Mouse (Mus musculus): ENCODE measurements around the gene Lcmt2. TPM values are rescaled to one million over a fixed set of nuclear protein-coding genes. Genes with fewer than 3 reads are reported as not detected.

The Lcmt2 gene
- polyA plus RNA-seq (2016; fragmentation: Nextera tagmentation; extraction: Ambion mirVana), result 22.0 and 24.1 TPM in 2 replicates

DNA sequence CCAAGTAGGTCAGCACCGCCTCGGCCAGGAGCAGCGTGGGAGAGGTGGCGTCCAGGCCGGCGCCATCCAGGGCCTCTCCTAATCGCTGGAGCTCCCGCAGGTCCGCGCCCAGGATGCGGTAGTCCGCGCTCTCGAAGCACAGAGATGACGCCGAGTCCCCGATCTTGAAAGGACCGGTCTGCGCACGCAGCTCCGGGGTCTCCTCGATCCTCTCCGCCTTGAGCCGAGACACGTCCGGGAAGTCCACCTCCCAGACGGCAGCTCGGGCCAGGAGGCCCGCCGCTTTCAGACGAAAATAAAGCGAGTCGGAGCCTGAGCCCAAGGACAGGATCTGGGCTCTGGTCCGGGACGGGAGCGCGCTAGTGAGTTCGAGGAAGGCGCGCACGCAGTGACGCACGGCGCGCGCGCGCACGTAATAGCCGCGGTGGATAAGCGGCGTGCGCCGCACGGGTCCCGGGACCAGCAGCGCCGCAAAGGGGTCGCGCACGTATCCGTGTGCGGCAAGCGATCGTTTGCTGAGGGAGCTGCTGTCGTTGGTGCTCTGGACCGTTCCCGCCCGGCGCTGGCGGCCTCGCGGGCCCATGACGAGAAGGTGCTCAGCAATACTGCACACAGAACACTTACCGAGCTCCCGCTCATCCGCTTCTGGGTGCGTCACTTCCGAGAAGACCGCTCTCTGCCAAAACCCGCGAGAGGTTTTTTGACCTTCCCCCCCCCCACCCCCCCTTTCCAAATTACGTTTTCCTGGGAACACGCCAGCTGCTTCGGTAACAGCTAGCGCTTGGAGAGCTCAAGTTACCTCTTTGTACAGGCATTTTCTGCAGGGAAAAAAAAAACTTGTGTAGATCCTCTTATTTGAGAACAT, at the start of gene Lcmt2, which contains the start of gene Adal:
TSS of gene Lcmt2 (minus strand) at position 636 of the 865 bp plus-strand sequence.
TSS of gene Adal (plus strand) at position 411 of the 865 bp plus-strand sequence.
- Histone ChIP-seq H3K36me3 (peaks cover 49% of the 10 kb centered on the region), H3K27me3 (ENCODE audit: insufficient read depth, poor library complexity, severe bottlenecking) (no peaks in the 10 kb centered on the region), H3K4me1 (replicated peaks) (peaks cover 30% of the 10 kb centered on the region), H3K9me3 (peaks cover 17% of the 10 kb centered on the region), H3K27ac (peak within 1 kb of the TSS; percentile 96), H3K4me3 (peak within 1 kb of the TSS; percentile 64)
- under 1% methylated on average over 87 of the region's 87 CpGs for WGBS
- peak; percentile 94 for DNase-seq (ENCODE audit: low spot score)

DNA sequence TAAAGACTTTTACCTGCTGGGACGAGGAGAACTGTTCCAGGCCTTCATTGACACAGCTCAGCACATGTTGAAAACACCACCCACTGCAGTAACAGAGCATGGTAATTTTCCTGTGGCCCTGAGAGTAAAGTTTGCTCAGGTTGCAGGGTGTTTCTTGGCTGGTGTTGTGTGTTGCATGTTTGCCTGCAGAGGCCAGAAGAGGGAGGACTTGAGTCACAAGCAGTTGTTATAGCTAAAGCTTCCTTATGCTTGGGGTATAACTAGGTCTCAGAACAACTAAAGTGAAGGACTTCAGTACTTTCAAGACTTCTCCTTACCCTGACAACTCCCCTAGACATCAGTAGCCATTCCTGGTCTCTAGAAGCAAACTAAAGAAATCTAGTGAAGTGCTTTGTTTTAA, 48.1 kb upstream of the Lcmt2 start:
- Histone ChIP-seq H3K27me3 (ENCODE audit: insufficient read depth, poor library complexity, severe bottlenecking) (no peaks in the 10 kb centered on the region), H3K4me1 (replicated peaks) (no peaks in the 10 kb centered on the region), H3K9me3 (no peaks in the 10 kb centered on the region), H3K27ac (no peak overlapping the region), H3K4me3 (no peak overlapping the region), H3K36me3 (peaks cover 98% of the 10 kb centered on the region)
- WGBS, result 76% methylated on average over 1 of the region's 1 CpGs
- no peak for DNase-seq (ENCODE audit: low spot score)

DNA sequence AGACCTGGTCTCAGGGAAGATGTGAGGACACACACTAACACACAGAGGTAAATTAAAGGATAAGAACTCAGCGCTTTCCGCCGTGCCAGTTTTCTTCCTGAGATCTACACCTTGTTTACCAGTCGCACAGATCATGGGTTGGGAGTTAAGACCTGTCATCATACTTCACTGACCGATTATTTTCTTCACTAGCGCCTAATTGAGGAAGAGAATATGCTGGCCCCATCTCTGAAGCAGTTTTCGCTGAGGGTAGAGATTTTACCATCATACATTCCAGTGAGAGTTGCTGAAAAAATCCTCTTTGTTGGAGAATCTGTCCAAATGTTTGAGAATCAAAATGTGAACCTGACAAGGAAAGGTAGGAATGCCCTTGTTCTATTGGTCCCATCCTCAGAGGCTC, 43.7 kb upstream of the Lcmt2 start:
- Histone ChIP-seq H3K4me1 (replicated peaks) (no peaks in the 10 kb centered on the region), H3K27ac (no peak overlapping the region), H3K36me3 (peaks cover 99% of the 10 kb centered on the region), H3K4me3 (no peak overlapping the region), H3K9me3 (no peaks in the 10 kb centered on the region), H3K27me3 (ENCODE audit: insufficient read depth, poor library complexity, severe bottlenecking) (no peaks in the 10 kb centered on the region)
- WGBS, result 93% methylated on average over 7 of the region's 7 CpGs
- no peak for DNase-seq (ENCODE audit: low spot score)

DNA sequence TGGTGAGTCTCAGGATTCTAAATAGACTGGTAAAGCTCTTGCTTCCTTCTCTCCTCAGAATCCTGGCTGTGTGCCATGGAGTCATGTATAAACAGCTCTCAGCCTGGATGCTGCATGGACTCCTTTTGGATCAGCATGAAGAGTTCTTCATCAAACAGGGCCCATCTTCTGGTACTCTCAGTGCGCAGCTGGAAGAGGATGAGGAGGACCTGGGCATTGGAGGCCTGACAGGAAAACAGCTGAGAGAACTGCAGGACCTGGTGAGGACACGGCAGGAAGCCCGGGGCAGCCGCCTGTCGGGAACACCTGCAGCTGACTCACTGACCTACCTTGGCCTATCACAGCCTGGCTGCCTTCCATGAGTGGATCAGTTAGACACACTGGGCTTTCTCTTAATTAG, 43.0 kb upstream of the Lcmt2 start:
- DNase-seq (ENCODE audit: low spot score), result no peak

DNA sequence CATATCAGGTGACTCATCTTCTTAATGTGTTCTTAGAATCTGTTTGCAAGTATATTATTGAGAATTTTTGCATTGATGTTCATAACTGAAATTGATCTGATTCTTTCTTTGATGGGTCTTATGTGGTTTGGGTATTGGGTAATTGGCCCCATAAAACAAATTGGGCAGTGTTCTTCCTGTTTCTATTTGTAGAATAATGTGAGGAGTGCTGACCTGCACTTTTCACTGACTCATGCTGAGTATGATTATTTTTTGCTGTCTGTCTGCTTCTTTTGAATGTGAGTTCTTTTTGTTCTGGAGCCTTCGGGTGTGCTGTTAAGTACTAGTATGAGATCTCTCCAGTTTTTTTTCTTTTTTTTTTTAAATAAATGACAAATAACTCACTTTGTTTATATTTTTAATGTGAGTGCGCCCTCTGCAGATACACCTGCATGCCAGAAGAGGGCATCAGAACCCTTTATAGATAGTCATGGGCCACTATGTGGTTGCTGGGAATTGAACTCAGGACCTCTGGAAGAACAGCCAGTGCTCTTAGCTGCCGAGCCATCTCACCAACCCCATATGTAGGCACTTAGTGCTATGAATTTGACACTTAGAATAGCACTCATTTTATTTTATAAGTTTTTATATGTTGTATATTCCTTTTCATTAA, 38.5 kb upstream of the Lcmt2 start:
- H3K36me3 ChIP-seq, result peaks cover 99% of the 10 kb centered on the region
- no peak overlapping the region for H3K4me3 ChIP-seq
- no peaks in the 10 kb centered on the region for H3K9me3 ChIP-seq
- H3K27ac ChIP-seq, result no peak overlapping the region
- H3K27me3 ChIP-seq (ENCODE audit: insufficient read depth, poor library complexity, severe bottlenecking), result no peaks in the 10 kb centered on the region
- WGBS, result 91% methylated on average over 3 of the region's 3 CpGs
- no peaks in the 10 kb centered on the region for H3K4me1 ChIP-seq (replicated peaks)
- no peak for DNase-seq (ENCODE audit: low spot score)

More for the DNA sequence above, 43.0 kb upstream of the Lcmt2 start:
- WGBS, result 94% methylated on average over 5 of the region's 5 CpGs
- Histone ChIP-seq H3K27me3 (ENCODE audit: insufficient read depth, poor library complexity, severe bottlenecking) (no peaks in the 10 kb centered on the region), H3K4me3 (no peak overlapping the region), H3K36me3 (peaks cover 99% of the 10 kb centered on the region), H3K27ac (no peak overlapping the region), H3K4me1 (replicated peaks) (no peaks in the 10 kb centered on the region), H3K9me3 (no peaks in the 10 kb centered on the region)

DNA sequence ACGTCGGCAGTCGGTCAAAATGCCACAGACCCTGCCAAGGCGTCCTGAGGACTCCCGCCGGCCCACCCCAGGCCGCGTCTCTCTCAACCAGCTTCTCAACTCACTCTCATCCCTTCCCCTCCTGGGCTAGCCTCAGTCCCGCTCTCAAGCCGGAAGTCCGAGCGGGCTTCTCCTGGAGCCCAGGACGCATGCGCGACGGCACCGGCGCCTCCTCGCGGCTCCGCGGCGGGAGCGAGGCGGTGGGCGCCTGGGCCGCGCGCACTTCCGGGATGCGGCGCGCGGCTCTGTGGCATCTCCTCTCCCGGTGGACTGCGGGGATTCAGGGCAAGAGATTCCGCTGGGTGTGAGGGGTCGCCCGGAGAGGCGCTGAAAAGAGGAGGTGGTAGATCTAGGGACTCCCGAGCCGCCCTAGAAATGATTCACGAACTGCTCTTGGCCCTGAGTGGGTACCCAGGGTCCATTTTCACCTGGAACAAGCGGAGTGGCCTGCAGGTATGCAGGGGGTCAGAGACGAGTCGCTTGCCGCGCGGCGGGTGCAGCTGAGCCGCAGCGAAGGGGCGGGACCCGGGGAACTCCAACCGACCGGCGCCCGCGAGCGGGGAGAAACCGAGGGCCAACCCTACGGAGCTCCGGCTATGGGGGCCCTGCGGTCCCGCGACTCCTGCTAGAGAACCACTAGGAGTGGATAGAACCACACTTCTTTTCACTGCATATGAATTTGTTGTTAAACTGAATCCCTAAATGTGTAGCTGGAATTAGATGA, 30.7 kb upstream of the Lcmt2 start, which contains the start of gene Zscan29:
TSS of gene Zscan29 (minus strand) at position 146 of the 763 bp plus-strand sequence.
- H3K36me3 ChIP-seq, result peaks cover 50% of the 10 kb centered on the region
- peaks cover 26% of the 10 kb centered on the region for H3K4me1 ChIP-seq (replicated peaks)
- 0% methylated on average over 66 of the region's 66 CpGs for WGBS
- H3K27me3 ChIP-seq (ENCODE audit: insufficient read depth, poor library complexity, severe bottlenecking), result no peaks in the 10 kb centered on the region
- peak; percentile 92 for DNase-seq (ENCODE audit: low spot score)
- peak within 1 kb of the TSS; percentile 91 for H3K4me3 ChIP-seq
- peak within 1 kb of the TSS; percentile 94 for H3K27ac ChIP-seq
- no peaks in the 10 kb centered on the region for H3K9me3 ChIP-seq

DNA sequence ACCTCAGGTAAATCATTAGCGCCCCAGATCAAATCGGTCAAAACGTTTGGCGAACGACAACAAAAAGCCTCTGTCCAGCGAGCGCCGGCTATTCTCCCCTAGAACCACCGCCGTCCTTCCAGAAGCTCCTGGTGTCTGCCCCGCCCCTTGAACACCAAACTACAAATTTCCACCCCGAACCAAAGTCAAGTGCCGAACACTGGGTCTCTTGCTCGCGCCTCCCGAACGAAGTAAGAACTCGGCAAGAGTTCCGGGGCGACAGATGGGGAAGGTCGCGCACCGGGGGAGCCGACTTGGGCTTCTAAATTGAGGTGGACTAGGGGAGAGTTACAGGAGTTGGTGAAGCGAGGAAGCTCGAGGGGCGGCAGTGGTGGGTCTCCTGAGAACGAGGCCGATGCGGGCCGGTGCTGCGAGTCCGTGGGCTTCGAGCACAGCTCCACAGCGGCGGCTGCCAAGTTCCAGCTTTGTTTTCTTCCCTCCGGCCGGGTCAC, 30.1 kb upstream of the Lcmt2 start, which contains the start of gene Tubgcp4:
TSS of gene Tubgcp4 (plus strand) at position 174 of the 491 bp plus-strand sequence.
- under 1% methylated on average over 38 of the region's 38 CpGs for WGBS
- no peak for DNase-seq (ENCODE audit: low spot score)
- peaks cover 50% of the 10 kb centered on the region for H3K36me3 ChIP-seq

DNA sequence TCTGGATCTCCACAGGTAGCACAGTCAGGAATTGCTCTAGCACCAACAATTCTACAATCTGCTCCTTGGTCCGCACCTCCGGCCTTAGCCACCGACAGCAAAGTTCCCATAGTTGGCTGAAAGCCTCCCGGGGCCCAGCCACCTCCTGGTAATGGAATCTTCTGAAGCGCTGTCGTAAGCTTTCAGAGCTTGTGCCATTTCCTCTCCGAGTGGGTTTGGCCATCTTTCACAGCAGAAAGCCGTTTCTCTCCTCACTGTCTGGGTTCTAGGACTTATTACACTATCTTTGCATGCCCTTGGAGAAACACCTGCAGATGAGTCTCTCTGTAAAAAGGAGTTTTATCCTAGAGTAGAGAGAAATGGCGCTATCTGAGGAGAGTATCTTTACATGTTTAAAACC, 29.4 kb upstream of the Lcmt2 start:
- 12% methylated on average over 9 of the region's 9 CpGs for WGBS
- no peaks in the 10 kb centered on the region for H3K9me3 ChIP-seq
- H3K4me1 ChIP-seq (replicated peaks), result peaks cover 26% of the 10 kb centered on the region
- H3K27me3 ChIP-seq (ENCODE audit: insufficient read depth, poor library complexity, severe bottlenecking), result no peaks in the 10 kb centered on the region
- peak overlapping the region; percentile 94 for H3K27ac ChIP-seq
- peaks cover 48% of the 10 kb centered on the region for H3K36me3 ChIP-seq
- peak; percentile 25 for DNase-seq (ENCODE audit: low spot score)
- H3K4me3 ChIP-seq, result peak overlapping the region; percentile 91

More for the DNA sequence above, 30.1 kb upstream of the Lcmt2 start, which contains the start of gene Tubgcp4:
- H3K9me3 ChIP-seq, result no peaks in the 10 kb centered on the region
- peak within 1 kb of the TSS; percentile 91 for H3K4me3 ChIP-seq
- H3K4me1 ChIP-seq (replicated peaks), result peaks cover 26% of the 10 kb centered on the region
- H3K27ac ChIP-seq, result peak within 1 kb of the TSS; percentile 94
- H3K27me3 ChIP-seq (ENCODE audit: insufficient read depth, poor library complexity, severe bottlenecking), result no peaks in the 10 kb centered on the region

DNA sequence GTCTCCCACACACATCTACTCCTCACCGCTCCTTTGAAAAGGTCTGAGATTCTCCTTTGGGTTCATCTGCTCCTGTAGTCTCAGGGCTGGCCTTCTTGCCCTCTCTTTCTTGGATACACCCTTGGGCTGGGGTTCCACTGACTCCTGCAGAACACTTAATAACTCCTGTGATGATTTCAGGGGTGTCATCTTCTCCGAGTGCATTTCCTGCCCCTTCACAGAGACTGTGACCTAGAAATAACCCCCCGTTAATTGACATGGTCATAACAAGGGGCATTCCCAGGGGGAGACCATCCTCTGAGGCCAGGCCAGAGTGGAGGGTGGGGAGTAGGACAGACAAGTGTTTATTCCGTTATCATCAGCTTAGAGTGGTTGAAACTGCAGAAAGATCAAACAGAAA, 28.7 kb upstream of the Lcmt2 start:
- H3K36me3 ChIP-seq, result peaks cover 48% of the 10 kb centered on the region
- no peak overlapping the region for H3K27ac ChIP-seq
- no peak for DNase-seq (ENCODE audit: low spot score)
- peak overlapping the region; percentile 91 for H3K4me3 ChIP-seq
- H3K9me3 ChIP-seq, result no peaks in the 10 kb centered on the region
- H3K4me1 ChIP-seq (replicated peaks), result peaks cover 26% of the 10 kb centered on the region
- 60% methylated on average over 4 of the region's 4 CpGs for WGBS
- H3K27me3 ChIP-seq (ENCODE audit: insufficient read depth, poor library complexity, severe bottlenecking), result no peaks in the 10 kb centered on the region

DNA sequence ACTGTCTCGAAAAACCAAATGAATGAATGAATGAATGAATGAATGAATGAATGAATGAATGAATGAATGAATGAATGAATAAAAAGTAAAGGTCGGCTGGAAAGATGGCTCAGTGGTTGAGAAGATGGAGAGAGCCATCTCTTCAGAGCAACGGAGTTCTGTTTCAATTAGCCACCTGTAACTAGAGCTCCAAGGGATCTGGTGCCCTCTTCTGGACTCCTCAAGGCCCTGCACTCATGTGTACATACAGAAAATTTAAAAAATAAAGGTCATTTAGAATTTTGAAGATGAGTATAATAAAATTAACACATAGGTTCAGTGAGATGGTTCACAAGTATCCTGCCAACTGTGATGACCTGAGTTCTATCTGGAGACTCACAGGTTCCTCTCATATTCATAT, 12.6 kb upstream of the Lcmt2 start:
- H3K27me3 ChIP-seq (ENCODE audit: insufficient read depth, poor library complexity, severe bottlenecking), result no peaks in the 10 kb centered on the region
- no peak overlapping the region for H3K4me3 ChIP-seq
- H3K36me3 ChIP-seq, result peaks cover 70% of the 10 kb centered on the region
- H3K4me1 ChIP-seq (replicated peaks), result no peaks in the 10 kb centered on the region
- no peaks in the 10 kb centered on the region for H3K9me3 ChIP-seq
- no peak overlapping the region for H3K27ac ChIP-seq
- WGBS, result 91% methylated on average over 3 of the region's 3 CpGs
- no peak for DNase-seq (ENCODE audit: low spot score)

DNA sequence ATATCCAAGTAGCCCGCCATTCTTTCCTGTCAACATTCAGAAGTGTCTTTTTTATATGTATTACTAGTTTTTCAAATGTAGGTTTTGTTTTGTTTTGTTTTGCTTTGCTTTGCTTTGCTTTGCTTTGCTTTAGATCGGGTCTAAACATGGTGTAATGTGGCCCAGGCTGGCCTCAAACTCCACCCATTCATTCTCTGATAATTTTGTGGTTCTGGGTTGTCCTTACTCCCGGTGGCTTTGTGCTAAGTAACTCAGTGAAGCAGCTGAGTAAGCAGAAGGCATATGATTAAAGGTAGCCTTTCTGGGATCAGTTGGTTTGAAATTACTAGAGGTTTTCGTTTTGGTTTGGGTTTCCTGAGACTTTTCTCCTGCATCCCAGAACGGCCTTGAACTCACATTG, 9.2 kb upstream of the Lcmt2 start:
- peaks cover 72% of the 10 kb centered on the region for H3K36me3 ChIP-seq
- no peaks in the 10 kb centered on the region for H3K9me3 ChIP-seq
- H3K27ac ChIP-seq, result no peak overlapping the region
- no peak overlapping the region for H3K4me3 ChIP-seq
- H3K27me3 ChIP-seq (ENCODE audit: insufficient read depth, poor library complexity, severe bottlenecking), result no peaks in the 10 kb centered on the region
- 88% methylated on average over 5 of the region's 5 CpGs for WGBS
- H3K4me1 ChIP-seq (replicated peaks), result no peaks in the 10 kb centered on the region
- DNase-seq (ENCODE audit: low spot score), result no peak

DNA sequence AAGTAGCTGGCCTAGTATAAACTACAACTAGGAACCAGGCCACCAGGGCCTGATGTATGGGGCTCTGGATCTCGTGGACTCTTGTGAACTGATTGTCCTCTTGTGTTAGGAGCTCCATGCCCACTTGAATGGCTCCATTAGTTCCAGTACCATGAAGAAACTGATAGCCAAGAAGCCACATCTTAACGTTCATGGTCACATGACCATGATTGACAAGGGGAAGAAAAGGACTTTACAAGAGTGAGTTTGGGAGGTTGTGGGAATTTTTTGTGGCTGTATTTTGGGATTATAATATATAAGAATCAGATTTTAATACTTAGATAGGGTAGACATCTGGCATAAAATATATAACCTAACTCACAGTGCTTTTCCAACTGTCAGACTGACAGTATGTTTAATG, 2.0 kb upstream of the Lcmt2 start:
- no peak overlapping the region for H3K27ac ChIP-seq
- H3K36me3 ChIP-seq, result peaks cover 59% of the 10 kb centered on the region
- no peak for DNase-seq (ENCODE audit: low spot score)
- H3K27me3 ChIP-seq (ENCODE audit: insufficient read depth, poor library complexity, severe bottlenecking), result no peaks in the 10 kb centered on the region
- 47% methylated on average over 2 of the region's 2 CpGs for WGBS
- H3K4me1 ChIP-seq (replicated peaks), result peaks cover 30% of the 10 kb centered on the region
- H3K4me3 ChIP-seq, result no peak overlapping the region
- H3K9me3 ChIP-seq, result peaks cover 16% of the 10 kb centered on the region

Data from hindbrain, embryonic 10.5 days (tissue).